Mouse (Mus musculus) hindbrain, embryonic 12.5 days (tissue): ENCODE data around the gene Sh2d3c. TPM values are rescaled to one million over a fixed set of nuclear protein-coding genes. Genes with fewer than 3 reads are reported as not detected.

Experiments used
- ATAC-seq: fragments of 200-750 bp; cut with Nextera tagmentation; 2 replicates; pipeline ENCODE4 v1.8.0; 2017; ENCODE audit warnings: moderate TSS enrichment; ENCODE audit not compliant: low FRiP score
- H3K27ac ChIP-seq: fragments of 300-500 bp; sonication (generic); 2 replicates; pipeline ENCODE4 v1.5.1; 2016; ENCODE audit warnings: mild to moderate bottlenecking
- H3K27me3 ChIP-seq: fragments of 300-500 bp; sonication (generic); 2 replicates; pipeline ENCODE4 v1.6.1; 2016; ENCODE audit warnings: mild to moderate bottlenecking
- H3K36me3 ChIP-seq: fragments of 300-500 bp; sonication (generic); 2 replicates; pipeline ENCODE4 v1.6.1; 2016; ENCODE audit warnings: mild to moderate bottlenecking
- H3K4me1 ChIP-seq: fragments of 300-500 bp; sonication (generic); 2 replicates; pipeline ENCODE4 v1.6.1; 2016
- H3K4me2 ChIP-seq: fragments of 300-500 bp; sonication (generic); replicated peaks from 2 replicates; pipeline ENCODE4 v1.6.1; 2016; ENCODE audit warnings: mild to moderate bottlenecking
- H3K4me3 ChIP-seq: fragments of 300-500 bp; sonication (generic); 2 replicates; pipeline ENCODE4 v1.5.1; 2016; ENCODE audit warnings: mild to moderate bottlenecking
- H3K9ac ChIP-seq: fragments of 300-500 bp; sonication (generic); 2 replicates; pipeline ENCODE4 v1.6.1; 2016; ENCODE audit warnings: mild to moderate bottlenecking, moderate library complexity
- H3K9me3 ChIP-seq: fragments of 300-500 bp; sonication (generic); replicated peaks from 2 replicates; pipeline ENCODE4 v1.6.1; 2016; ENCODE audit warnings: mild to moderate bottlenecking
- WGBS: fragments of 180-500 bp; shearing (Covaris S2); methylation state at CpG from one replicate; pipeline ENCODE4 v1.1.7; 2016; 5-methylcytosine and 5-hydroxymethylcytosine counted together
- polyA plus RNA-seq: library from polyadenylated mRNA; unstranded; fragments of >200 nt; fragmentation: Nextera tagmentation; extraction: Ambion mirVana; gene quantifications from 2 replicates; pipeline ENCODE4 v1.2.1, GENCODE M21; 2016

Gene Sh2d3c
- polyA plus RNA-seq, 1 experiment from 2014 or later, result 33.5 TPM

GRCm38 (mm10) chr2:32684681-32685428, 36.0 kb upstream of the Sh2d3c start:
- H3K9me3 ChIP-seq, result no peaks in the 10 kb centered on the region
- ATAC-seq, result no peak
- H3K4me3 ChIP-seq, result no peak overlapping the region
- H3K4me2 ChIP-seq, result no peak overlapping the region
- WGBS, result 93% methylated on average over 15 of the region's 15 CpGs
- peaks cover 7% of the 10 kb centered on the region; the same call in 1 of the 2 replicates for H3K4me1 ChIP-seq
- no peak overlapping the region for H3K9ac ChIP-seq
- no peak overlapping the region for H3K27ac ChIP-seq
- no peaks in the 10 kb centered on the region for H3K27me3 ChIP-seq
- peaks cover 57% of the 10 kb centered on the region for H3K36me3 ChIP-seq

GRCm38 (mm10) chr2:32685807-32686206, 35.0 kb upstream of the Sh2d3c start:
- Histone ChIP-seq H3K36me3 (peaks cover 57% of the 10 kb centered on the region), H3K9me3 (no peaks in the 10 kb centered on the region), H3K27ac (no peak overlapping the region), H3K9ac (no peak overlapping the region), H3K4me2 (no peak overlapping the region), H3K4me1 (peaks cover 6% of the 10 kb centered on the region; the same call in 1 of the 2 replicates), H3K4me3 (no peak overlapping the region), H3K27me3 (no peaks in the 10 kb centered on the region)
- WGBS, result 87% methylated on average over 3 of the region's 3 CpGs
- ATAC-seq, result no peak

- H3K9me3 ChIP-seq, result no peaks in the 10 kb centered on the region
- no peaks in the 10 kb centered on the region for H3K27me3 ChIP-seq
- H3K4me2 ChIP-seq, result no peak overlapping the region
- no peak for ATAC-seq
- H3K36me3 ChIP-seq, result peaks cover 58% of the 10 kb centered on the region
- no peak overlapping the region for H3K27ac ChIP-seq
- H3K4me3 ChIP-seq, result no peak overlapping the region
- peaks cover 6% of the 10 kb centered on the region; the same call in 1 of the 2 replicates for H3K4me1 ChIP-seq
- 96% methylated on average over 6 of the region's 6 CpGs for WGBS
- H3K9ac ChIP-seq, result no peak overlapping the region
Observed at GRCm38 (mm10) chr2:32686640-32687039, 34.2 kb upstream of the Sh2d3c start.

GRCm38 (mm10) chr2:32687562-32687961, 33.3 kb upstream of the Sh2d3c start:
- H3K36me3 ChIP-seq, result peaks cover 56% of the 10 kb centered on the region
- 87% methylated on average over 8 of the region's 8 CpGs for WGBS

GRCm38 (mm10) chr2:32689420-32689819, 31.4 kb upstream of the Sh2d3c start:
- Histone ChIP-seq H3K27ac (no peak overlapping the region), H3K9me3 (no peaks in the 10 kb centered on the region), H3K27me3 (0 out of 2 replicates have a peak, but pooled peaks cover 2% of the 10 kb centered on the region), H3K4me3 (no peak overlapping the region), H3K36me3 (peaks cover 41% of the 10 kb centered on the region), H3K4me2 (no peak overlapping the region), H3K4me1 (peaks cover 14% of the 10 kb centered on the region), H3K9ac (no peak overlapping the region)
- no peak for ATAC-seq
- 20% methylated on average over 5 of the region's 5 CpGs for WGBS

More at GRCm38 (mm10) chr2:32687562-32687961, 33.3 kb upstream of the Sh2d3c start:
- Histone ChIP-seq H3K27ac (no peak overlapping the region), H3K27me3 (0 out of 2 replicates have a peak, but pooled peaks cover under 1% of the 10 kb centered on the region), H3K9me3 (no peaks in the 10 kb centered on the region), H3K4me2 (no peak overlapping the region), H3K4me3 (no peak overlapping the region), H3K4me1 (peaks cover 4% of the 10 kb centered on the region; the same call in 1 of the 2 replicates), H3K9ac (no peak overlapping the region)
- no peak for ATAC-seq

- 0 out of 2 replicates have a peak, but pooled peaks cover 2% of the 10 kb centered on the region for H3K27me3 ChIP-seq
- 86% methylated on average over 11 of the region's 11 CpGs for WGBS
- no peaks in the 10 kb centered on the region for H3K9me3 ChIP-seq
- no peak overlapping the region for H3K4me3 ChIP-seq
- no peak for ATAC-seq
- H3K36me3 ChIP-seq, result peaks cover 25% of the 10 kb centered on the region
- H3K4me1 ChIP-seq, result peaks cover 14% of the 10 kb centered on the region
- H3K27ac ChIP-seq, result no peak overlapping the region
- no peak overlapping the region for H3K9ac ChIP-seq
- H3K4me2 ChIP-seq, result no peak overlapping the region
Observed at GRCm38 (mm10) chr2:32691041-32691440, 29.8 kb upstream of the Sh2d3c start.

GRCm38 (mm10) chr2:32692496-32692895, 28.4 kb upstream of the Sh2d3c start:
- peaks cover 12% of the 10 kb centered on the region for H3K36me3 ChIP-seq

GRCm38 (mm10) chr2:32693282-32693681, 27.6 kb upstream of the Sh2d3c start:
- WGBS, result 25% methylated on average over 7 of the region's 7 CpGs
- 0 out of 2 replicates have a peak, but pooled peaks cover 2% of the 10 kb centered on the region for H3K27me3 ChIP-seq
- H3K36me3 ChIP-seq, result peaks cover 4% of the 10 kb centered on the region
- H3K4me1 ChIP-seq, result peaks cover 14% of the 10 kb centered on the region
- no peak for ATAC-seq
- H3K9me3 ChIP-seq, result no peaks in the 10 kb centered on the region
- no peak overlapping the region for H3K27ac ChIP-seq
- H3K4me3 ChIP-seq, result peak overlapping the region; percentile 62
- H3K4me2 ChIP-seq, result peak overlapping the region; percentile 78
- H3K9ac ChIP-seq, result peak overlapping the region; percentile 78

More at GRCm38 (mm10) chr2:32692496-32692895, 28.4 kb upstream of the Sh2d3c start:
- Histone ChIP-seq H3K27ac (no peak overlapping the region), H3K4me2 (no peak overlapping the region), H3K4me1 (peaks cover 14% of the 10 kb centered on the region), H3K4me3 (no peak overlapping the region), H3K9me3 (no peaks in the 10 kb centered on the region), H3K27me3 (0 out of 2 replicates have a peak, but pooled peaks cover 2% of the 10 kb centered on the region), H3K9ac (peak overlapping the region; percentile 78; the same call in 1 of the 2 replicates)
- WGBS, result 93% methylated on average over 14 of the region's 14 CpGs
- no peak for ATAC-seq

GRCm38 (mm10) chr2:32693823-32694411, 26.9 kb upstream of the Sh2d3c start:
- peak overlapping the region; percentile 77 for H3K27ac ChIP-seq
- under 1% methylated on average over 51 of the region's 51 CpGs for WGBS

GRCm38 (mm10) chr2:32694691-32695090, 26.2 kb upstream of the Sh2d3c start:
- 0 out of 2 replicates have a peak, but pooled peaks cover 2% of the 10 kb centered on the region for H3K27me3 ChIP-seq
- peak overlapping the region; percentile 62 for H3K4me3 ChIP-seq
- H3K9me3 ChIP-seq, result no peaks in the 10 kb centered on the region
- 0 out of 2 replicates have a peak, but pooled peaks have one; percentile 11 for ATAC-seq
- peaks cover 14% of the 10 kb centered on the region for H3K4me1 ChIP-seq
- WGBS, result 92% methylated on average over 12 of the region's 12 CpGs
- H3K4me2 ChIP-seq, result peak overlapping the region; percentile 78
- H3K9ac ChIP-seq, result peak overlapping the region; percentile 56; the same call in 1 of the 2 replicates
- no peak overlapping the region for H3K27ac ChIP-seq
- 0 out of 2 replicates have a peak, but pooled peaks cover 3% of the 10 kb centered on the region for H3K36me3 ChIP-seq

More at GRCm38 (mm10) chr2:32693823-32694411, 26.9 kb upstream of the Sh2d3c start:
- Histone ChIP-seq H3K36me3 (0 out of 2 replicates have a peak, but pooled peaks cover 3% of the 10 kb centered on the region), H3K4me3 (peak overlapping the region; percentile 62), H3K27me3 (0 out of 2 replicates have a peak, but pooled peaks cover 2% of the 10 kb centered on the region), H3K9me3 (no peaks in the 10 kb centered on the region), H3K4me1 (peaks cover 14% of the 10 kb centered on the region), H3K4me2 (peak overlapping the region; percentile 78), H3K9ac (peak overlapping the region; percentile 78)
- ATAC-seq, result peak; percentile 98

- no peak overlapping the region for H3K4me3 ChIP-seq
- no peak overlapping the region for H3K4me2 ChIP-seq
- no peak overlapping the region for H3K27ac ChIP-seq
- no peaks in the 10 kb centered on the region for H3K4me1 ChIP-seq
- WGBS, result 84% methylated on average over 6 of the region's 6 CpGs
- no peak for ATAC-seq
- H3K9ac ChIP-seq, result no peak overlapping the region
- H3K9me3 ChIP-seq, result no peaks in the 10 kb centered on the region
- H3K36me3 ChIP-seq, result peaks cover 23% of the 10 kb centered on the region
- no peaks in the 10 kb centered on the region for H3K27me3 ChIP-seq
Observed at GRCm38 (mm10) chr2:32699680-32700079, 21.2 kb upstream of the Sh2d3c start.
